Mouse (Mus musculus) bone marrow, adult 2 months (tissue): Measurements from ENCODE around the gene Fbln1. TPM values are rescaled to one million over a fixed set of nuclear protein-coding genes. Genes with fewer than 3 reads are reported as not detected.

ENCODE experiments used
- H3K27ac ChIP-seq: fragments of 200-500 bp; 2 replicates; pipeline ENCODE4 v1.5.1; 2012; ENCODE audit warnings: low read depth, mild to moderate bottlenecking, control low read depth, inconsistent platforms, low read length; ENCODE audit not compliant: control insufficient read depth, poor library complexity, insufficient read depth
- H3K4me1 ChIP-seq: fragments of 200-500 bp; 2 replicates; pipeline ENCODE4 v1.6.1; 2011; ENCODE audit warnings: low read length; ENCODE audit not compliant: control insufficient read depth, insufficient read depth
- H3K4me3 ChIP-seq: fragments of 200-500 bp; replicated peaks from 2 replicates; pipeline ENCODE3; 2011; ENCODE audit warnings: mild to moderate bottlenecking, low read depth, low read length, control low read depth; ENCODE audit not compliant: control insufficient read depth
- CTCF ChIP-seq: fragments of 200-500 bp; IDR thresholded peaks from 2 replicates; pipeline ENCODE4 v1.5.1; 2011; ENCODE audit warnings: low read length, control low read depth; ENCODE audit not compliant: control insufficient read depth, insufficient read depth
- POLR2A ChIP-seq: fragments of 200-500 bp; IDR thresholded peaks from 2 replicates; pipeline ENCODE4 v1.6.1; 2011; ENCODE audit warnings: low read depth, mild to moderate bottlenecking, control low read depth, low read length, borderline replicate concordance; ENCODE audit not compliant: control insufficient read depth
- WGBS: fragments of 180-500 bp; shearing (Covaris S2); methylation state at CpG from one replicate; pipeline ENCODE4 v1.1.7; 2018; 5-methylcytosine and 5-hydroxymethylcytosine counted together
- polyA plus RNA-seq: library from polyadenylated mRNA; stranded (reverse); fragments of >200 nt; gene quantifications from 2 replicates; pipeline ENCODE4 v1.2.4, GENCODE M21; 2011; ENCODE audit warnings: low replicate concordance; ENCODE audit not compliant: missing spikeins, insufficient read depth, insufficient read length

Gene Fbln1
- polyA plus RNA-seq, 1 experiment, result 2.0 TPM

GRCm38 (mm10) chr15:85246936-85247335, 41.2 kb downstream of the Fbln1 start:
- Histone ChIP-seq H3K4me1 (peaks cover 2% of the 10 kb centered on the region; the same call in 1 of the 2 replicates), H3K27ac (no peak overlapping the region), H3K4me3 (no peak overlapping the region)
- WGBS, result 55% methylated on average over 6 of the region's 6 CpGs
- TF ChIP-seq CTCF (no peak), POLR2A (no peak)

GRCm38 (mm10) chr15:85248311-85248710, 42.6 kb downstream of the Fbln1 start:
- no peak for TF ChIP-seq POLR2A
- TF ChIP-seq CTCF, result no peak
- Histone ChIP-seq H3K27ac (no peak overlapping the region), H3K4me3 (no peak overlapping the region), H3K4me1 (peaks cover 2% of the 10 kb centered on the region; the same call in 1 of the 2 replicates)
- WGBS, result 50% methylated on average over 5 of the region's 5 CpGs

DNA sequence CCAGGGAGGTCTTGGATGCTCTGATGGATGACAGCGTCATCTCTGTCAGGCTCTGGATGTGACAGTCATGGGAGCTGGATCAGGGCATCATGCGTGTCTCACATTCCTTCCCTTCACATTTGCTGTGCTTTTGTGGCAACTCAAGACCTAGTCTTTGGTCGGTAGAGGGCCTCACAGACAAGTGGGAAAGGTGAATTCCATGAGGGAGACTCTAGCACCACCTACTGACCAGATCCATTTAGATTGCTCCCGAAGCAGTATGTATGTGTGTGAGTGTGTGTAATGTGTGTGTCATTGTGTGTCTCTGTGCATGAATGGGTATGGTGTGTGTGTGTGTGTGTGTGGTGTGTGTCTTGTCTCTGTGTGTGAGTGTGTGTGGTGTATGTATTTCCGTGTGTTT, 43.5 kb downstream of the Fbln1 start:
- H3K4me1 ChIP-seq, result peaks cover 2% of the 10 kb centered on the region; the same call in 1 of the 2 replicates
- no peak overlapping the region for H3K4me3 ChIP-seq
- WGBS, result 63% methylated on average over 5 of the region's 5 CpGs
- H3K27ac ChIP-seq, result no peak overlapping the region
- no peak for TF ChIP-seq CTCF
- TF ChIP-seq POLR2A, result no peak

- Histone ChIP-seq H3K27ac (0 out of 2 replicates have a peak overlapping the region, but pooled peaks have one; percentile 16), H3K4me1 (peaks cover 2% of the 10 kb centered on the region; the same call in 1 of the 2 replicates), H3K4me3 (no peak overlapping the region)
- WGBS, result 30% methylated on average over 2 of the region's 2 CpGs
- TF ChIP-seq POLR2A (no peak), CTCF (no peak)
These were observed 44.7 kb downstream of the Fbln1 start for GRCm38 (mm10) chr15:85250436-85250835.

DNA sequence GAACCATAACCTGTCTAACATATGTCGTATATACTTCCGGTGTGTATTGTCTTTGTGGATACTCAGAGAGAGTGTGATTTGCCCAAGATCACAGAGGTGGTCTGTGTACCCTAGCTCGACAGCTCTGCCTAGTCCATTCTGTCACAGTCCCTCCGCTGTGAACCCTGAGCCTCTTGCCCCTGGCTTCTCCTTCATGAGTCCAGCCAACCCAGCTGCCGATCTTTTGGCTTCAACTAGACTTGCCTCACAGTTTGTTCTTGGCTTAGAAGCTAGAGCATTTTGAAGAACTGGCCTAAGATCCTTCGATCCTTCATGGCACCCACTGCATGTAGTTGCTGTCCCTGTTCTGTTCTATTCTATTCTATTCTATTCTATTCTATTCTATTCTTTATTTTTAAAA, 46.7 kb downstream of the Fbln1 start:
- no peak overlapping the region for H3K27ac ChIP-seq
- 86% methylated on average over 6 of the region's 6 CpGs for WGBS
- no peak for TF ChIP-seq CTCF
- no peak for TF ChIP-seq POLR2A
- H3K4me3 ChIP-seq, result no peak overlapping the region
- peaks cover 2% of the 10 kb centered on the region; the same call in 1 of the 2 replicates for H3K4me1 ChIP-seq

GRCm38 (mm10) chr15:85257775-85258429, 52.2 kb downstream of the Fbln1 start:
- Histone ChIP-seq H3K4me1 (no peaks in the 10 kb centered on the region), H3K27ac (no peak overlapping the region), H3K4me3 (no peak overlapping the region)
- 66% methylated on average over 6 of the region's 6 CpGs for WGBS
- peak; percentile 58 for TF ChIP-seq CTCF
- no peak for TF ChIP-seq POLR2A

DNA sequence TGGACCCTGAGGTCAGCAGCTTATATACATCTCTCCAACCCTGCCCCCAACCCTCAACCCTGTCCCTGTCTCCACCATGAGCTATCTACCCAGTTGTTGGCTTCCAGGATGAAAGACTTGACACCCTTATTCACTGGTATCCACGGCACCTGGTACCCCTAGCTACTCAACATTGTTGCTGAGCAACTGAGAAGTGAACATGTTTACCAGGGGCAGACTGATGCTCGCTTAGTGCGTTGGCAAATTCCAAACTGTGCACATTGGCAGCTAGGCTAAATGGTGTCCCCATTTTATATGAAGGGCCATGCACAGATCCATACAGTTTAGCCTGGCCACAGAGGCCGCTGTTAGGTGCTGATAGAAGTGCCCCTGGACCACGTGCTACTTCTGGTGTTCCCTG, 57.1 kb downstream of the Fbln1 start:
- no peak overlapping the region for H3K27ac ChIP-seq
- WGBS, result 69% methylated on average over 5 of the region's 5 CpGs
- TF ChIP-seq POLR2A, result no peak
- no peak for TF ChIP-seq CTCF
- no peak overlapping the region for H3K4me3 ChIP-seq
- H3K4me1 ChIP-seq, result no peaks in the 10 kb centered on the region

- TF ChIP-seq CTCF, result peak; percentile 81
- TF ChIP-seq POLR2A, result no peak
These were observed 61.1 kb downstream of the Fbln1 start for GRCm38 (mm10) chr15:85266729-85267434.

GRCm38 (mm10) chr15:85267891-85268290, 62.1 kb downstream of the Fbln1 start:
- Histone ChIP-seq H3K4me3 (no peak overlapping the region), H3K27ac (no peak overlapping the region), H3K4me1 (no peaks in the 10 kb centered on the region)
- WGBS, result 84% methylated on average over 19 of the region's 19 CpGs
- no peak for TF ChIP-seq CTCF
- no peak for TF ChIP-seq POLR2A

More at GRCm38 (mm10) chr15:85266729-85267434, 61.1 kb downstream of the Fbln1 start:
- no peaks in the 10 kb centered on the region for H3K4me1 ChIP-seq
- 57% methylated on average over 14 of the region's 14 CpGs for WGBS
- H3K4me3 ChIP-seq, result no peak overlapping the region
- no peak overlapping the region for H3K27ac ChIP-seq
